Mouse (Mus musculus): ENCODE data around the gene Zfp507.

Gene Zfp507

GRCm38 (mm10) chr7:35782252-35782651 is 20.6 kb downstream of the Zfp507 start:
- no peak for DNase-seq (ENCODE audit: low read depth)

- no peak for DNase-seq (ENCODE audit: low read depth)
Measured at GRCm38 (mm10) chr7:35774127-35774526, 28.7 kb downstream of the Zfp507 start.

- DNase-seq (ENCODE audit: low read depth) = no peak
Measured at GRCm38 (mm10) chr7:35772347-35772746, 30.5 kb downstream of the Zfp507 start.

GRCm38 (mm10) chr7:35771106-35771505 is 31.7 kb downstream of the Zfp507 start:
- no peak for DNase-seq (ENCODE audit: low read depth)

GRCm38 (mm10) chr7:35770122-35770521 is 32.7 kb downstream of the Zfp507 start:
- no peak for DNase-seq (ENCODE audit: low read depth)

GRCm38 (mm10) chr7:35764461-35764860 is 38.3 kb downstream of the Zfp507 start:
- no peak for DNase-seq (ENCODE audit: low read depth)

- DNase-seq (ENCODE audit: low read depth) = no peak
Measured at GRCm38 (mm10) chr7:35761801-35762200, 41.0 kb downstream of the Zfp507 start.

- peak; percentile 49 for DNase-seq (ENCODE audit: low read depth)
Measured at GRCm38 (mm10) chr7:35759602-35760001, 43.2 kb downstream of the Zfp507 start.

GRCm38 (mm10) chr7:35756510-35757440 is 46.0 kb downstream of the Zfp507 start:
- peak; percentile 40 for DNase-seq (ENCODE audit: low read depth)

- no peak for DNase-seq (ENCODE audit: low read depth)
Measured at GRCm38 (mm10) chr7:35754886-35755168, 48.0 kb downstream of the Zfp507 start.

GRCm38 (mm10) chr7:35754033-35754885 is 48.5 kb downstream of the Zfp507 start, which contains the start of gene Dpy19l3:
TSS of gene Dpy19l3 (minus strand) at chr7:35754454.
- DNase-seq (ENCODE audit: low read depth) = peak; percentile 87

- peak; percentile 62 for DNase-seq (ENCODE audit: low read depth)
Measured at GRCm38 (mm10) chr7:35753319-35754032, 49.3 kb downstream of the Zfp507 start.

- no peak for DNase-seq (ENCODE audit: low read depth)
Measured at GRCm38 (mm10) chr7:35750873-35751272, 51.9 kb downstream of the Zfp507 start.

- DNase-seq (ENCODE audit: low read depth) = no peak
Measured at GRCm38 (mm10) chr7:35747397-35747964, 55.3 kb downstream of the Zfp507 start.

GRCm38 (mm10) chr7:35746686-35747396 is 56.0 kb downstream of the Zfp507 start:
- no peak for DNase-seq (ENCODE audit: low read depth)

GRCm38 (mm10) chr7:35745281-35745702 is 57.5 kb downstream of the Zfp507 start:
- DNase-seq (ENCODE audit: low read depth) = peak; percentile 81

GRCm38 (mm10) chr7:35744771-35745170 is 58.0 kb downstream of the Zfp507 start:
- no peak for DNase-seq (ENCODE audit: low read depth)

GRCm38 (mm10) chr7:35742310-35742709 is 60.5 kb downstream of the Zfp507 start:
- no peak for DNase-seq (ENCODE audit: low read depth)

GRCm38 (mm10) chr7:35741858-35742257 is 60.9 kb downstream of the Zfp507 start:
- no peak for DNase-seq (ENCODE audit: low read depth)

GRCm38 (mm10) chr7:35740489-35741230 is 62.1 kb downstream of the Zfp507 start:
- DNase-seq (ENCODE audit: low read depth) = peak; percentile 57

Measured in NIH3T3 (cell line).